Mouse (Mus musculus) stomach, postnatal 0 days (tissue): ENCODE measurements around the gene Ykt6.

Experiments used
- CTCF ChIP-seq: IDR thresholded peaks from 2 replicates; pipeline ENCODE4 v1.5.1; 2016; ENCODE audit warnings: antibody characterized with exemption, low read depth, mild to moderate bottlenecking, moderate library complexity
- EP300 ChIP-seq: optimal IDR thresholded peaks from 2 replicates; pipeline ENCODE3; 2016; ENCODE audit warnings: antibody characterized with exemption

- TF ChIP-seq EP300, result no peak
- TF ChIP-seq CTCF, result no peak
Observed at GRCm38 (mm10) chr11:5914940-5915339, 40.6 kb upstream of the Ykt6 start.
